Mouse (Mus musculus): ENCODE data around the gene Tmc6.
"Not testable (repeated sequence)": the region's sequence is repeated elsewhere in the genome, so short reads cannot be mapped to it uniquely, and the experiment has no call there.

DNA sequence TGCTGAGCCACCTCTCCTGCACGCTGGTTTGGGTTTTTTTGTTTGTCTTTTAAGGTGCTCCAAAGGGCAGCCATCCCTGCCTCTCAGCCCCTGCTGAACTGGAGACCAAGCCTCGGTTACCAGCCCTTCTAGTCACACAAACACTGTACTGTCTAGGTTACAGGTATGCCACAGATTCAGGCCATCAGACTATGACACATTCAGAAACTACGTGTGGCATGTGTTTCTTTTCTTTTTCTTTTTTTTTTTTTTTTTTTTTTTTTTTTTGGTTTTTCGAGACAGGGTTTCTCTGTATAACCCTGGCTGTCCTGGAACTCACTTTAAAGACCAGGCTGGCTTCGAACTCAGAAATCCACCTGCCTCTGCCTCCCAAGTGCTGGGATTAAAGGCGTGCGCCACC is 6.5 kb upstream of the Tmc6 start:
- not testable (repeated sequence) for TF ChIP-seq FLI1 (IDR thresholded peaks at IDR 0.05; ENCODE audit: low read length); GATA1 (IDR thresholded peaks at IDR 0.05; ENCODE audit: borderline replicate concordance, low read length)

Data from megakaryocyte, embryonic 14.5 days (primary cell).